Mouse (Mus musculus): ENCODE results near the gene Yrdc. TPM values are rescaled to one million over a fixed set of nuclear protein-coding genes. Genes with fewer than 3 reads are reported as not detected.

Yrdc gene
- polyA plus RNA-seq (2014; fragmentation: Nextera tagmentation; extraction: Ambion mirVana) = 45.0 and 50.9 TPM in 2 replicates

DNA sequence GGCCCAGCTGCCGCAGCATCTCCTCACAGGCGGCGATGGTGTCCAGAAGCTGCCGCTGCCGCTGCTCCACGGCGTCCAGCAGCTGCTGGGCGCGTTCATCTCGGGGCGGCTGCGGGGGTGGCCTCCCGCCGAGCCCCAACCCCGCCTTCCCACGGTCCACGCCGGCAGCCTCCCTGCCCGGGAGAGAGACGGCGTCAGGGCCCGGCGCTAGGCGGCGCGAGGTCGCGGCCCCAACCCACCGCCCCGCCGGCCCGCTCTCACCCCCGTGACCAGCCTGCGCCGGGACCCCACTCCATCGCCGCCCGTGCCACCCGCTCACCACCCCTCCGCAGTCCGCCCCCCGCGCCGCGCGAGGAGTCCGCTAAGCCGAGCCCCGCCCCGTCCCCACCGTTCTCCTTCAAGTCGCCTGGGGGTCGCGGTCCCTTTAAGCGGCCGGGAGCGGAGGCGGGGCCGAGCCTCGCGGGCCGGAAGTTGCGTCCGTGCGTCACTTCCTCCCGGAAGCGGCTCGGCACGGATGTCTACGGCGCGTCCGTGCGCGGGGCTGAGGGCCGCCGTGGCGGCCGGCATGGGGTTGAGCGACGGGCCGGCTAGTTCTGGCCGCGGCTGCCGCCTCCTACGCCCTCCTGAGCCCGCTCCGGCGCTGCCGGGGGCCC is at the start of gene Yrdc:
Gene Yrdc (plus strand): TSS at position 419 of the 653 bp plus-strand sequence.
- peak; percentile 98 for DNase-seq (ENCODE audit: low spot score)
- Histone ChIP-seq H3K36me3 (ENCODE audit: control insufficient read depth, insufficient read depth, low read length) (no peaks in the 10 kb centered on the region), H3K4me2 (ENCODE audit: low read depth, low read length, severe bottlenecking) (peak within 1 kb of the TSS; percentile 80), H3K27me3 (ENCODE audit: control insufficient read depth, insufficient read depth, low read length) (no peaks in the 10 kb centered on the region), H3K4me3 (ENCODE audit: low read depth, low read length) (peak within 1 kb of the TSS; percentile 99), H3K9me3 (ENCODE audit: control insufficient read depth, low read length) (no peaks in the 10 kb centered on the region), H3K4me1 (replicated peaks; ENCODE audit: control insufficient read depth, insufficient read depth, low read length) (peaks cover 16% of the 10 kb centered on the region; the same call in 1 of the 2 replicates), H3K9ac (ENCODE audit: low read length) (peak within 1 kb of the TSS; percentile 79), H3K27ac (ENCODE audit: low read depth, low read length) (peak within 1 kb of the TSS; percentile 90)
- peak; percentile 92 for ATAC-seq (replicated peaks; ENCODE audit: low FRiP score)
- WGBS = under 1% methylated on average over 75 of the region's 90 CpGs

DNA sequence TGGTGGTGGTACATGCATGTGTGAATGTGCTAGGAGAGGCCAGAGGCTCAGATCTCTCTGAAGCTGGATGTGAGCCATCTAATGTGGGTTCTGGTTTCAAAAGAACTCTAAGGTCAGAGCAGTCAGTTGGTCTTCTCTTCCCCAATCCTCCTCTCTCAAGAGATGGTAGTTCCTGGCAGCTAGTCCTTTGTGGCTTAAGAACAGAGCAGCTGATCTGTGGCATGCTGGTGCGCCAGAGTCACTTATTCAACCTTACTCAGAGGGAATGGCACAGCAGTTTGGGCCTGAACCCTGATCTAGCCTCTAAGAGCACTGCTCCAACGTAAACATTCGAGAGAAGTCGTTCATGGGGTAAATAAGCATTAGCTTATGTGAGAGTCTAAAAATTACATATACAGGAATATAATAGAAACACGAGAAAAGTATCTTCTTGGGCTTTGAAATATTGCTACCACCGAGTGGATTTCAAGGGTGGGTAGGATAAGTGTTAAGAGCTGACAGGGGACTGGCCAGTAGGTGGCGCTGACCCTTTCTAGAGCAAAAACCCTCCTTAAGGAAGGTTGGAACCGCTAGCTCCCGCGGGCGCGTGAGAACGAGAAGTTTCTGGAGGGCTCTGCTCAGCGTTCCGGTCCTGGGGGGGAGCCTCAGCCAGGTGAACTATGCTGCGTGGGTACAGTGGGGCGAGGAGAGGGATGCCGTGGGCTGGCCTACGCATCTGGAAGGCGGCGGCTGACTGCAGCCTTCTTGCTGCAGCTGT is 48.7 kb upstream of the Yrdc start, which contains the start of gene Mtf1:
Gene Mtf1 (plus strand): TSS at position 553 of the 757 bp plus-strand sequence.
- Histone ChIP-seq H3K4me2 (ENCODE audit: low read depth, low read length, severe bottlenecking) (peak within 1 kb of the TSS; percentile 82), H3K4me3 (ENCODE audit: low read depth, low read length) (peak within 1 kb of the TSS; percentile 72), H3K9me3 (ENCODE audit: control insufficient read depth, low read length) (no peaks in the 10 kb centered on the region), H3K4me1 (replicated peaks; ENCODE audit: control insufficient read depth, insufficient read depth, low read length) (no peaks in the 10 kb centered on the region; the same call in 1 of the 2 replicates), H3K9ac (ENCODE audit: low read length) (peak within 1 kb of the TSS; percentile 96), H3K27ac (ENCODE audit: low read depth, low read length) (peak within 1 kb of the TSS; percentile 94), H3K36me3 (ENCODE audit: control insufficient read depth, insufficient read depth, low read length) (no peaks in the 10 kb centered on the region; the same call in 1 of the 2 replicates), H3K27me3 (ENCODE audit: control insufficient read depth, insufficient read depth, low read length) (no peaks in the 10 kb centered on the region)
- WGBS = 3% methylated on average over 21 of the region's 21 CpGs
- peak; percentile 72 for ATAC-seq (replicated peaks; ENCODE audit: low FRiP score)
- DNase-seq (ENCODE audit: low spot score) = peak; percentile 93

- Histone ChIP-seq H3K4me2 (ENCODE audit: low read depth, low read length, severe bottlenecking) (peak overlapping the region; percentile 82), H3K27me3 (ENCODE audit: control insufficient read depth, insufficient read depth, low read length) (no peaks in the 10 kb centered on the region), H3K36me3 (ENCODE audit: control insufficient read depth, insufficient read depth, low read length) (no peaks in the 10 kb centered on the region; the same call in 1 of the 2 replicates), H3K4me1 (replicated peaks; ENCODE audit: control insufficient read depth, insufficient read depth, low read length) (no peaks in the 10 kb centered on the region; the same call in 1 of the 2 replicates), H3K9ac (ENCODE audit: low read length) (peak overlapping the region; percentile 96), H3K4me3 (ENCODE audit: low read depth, low read length) (peak overlapping the region; percentile 72), H3K9me3 (ENCODE audit: control insufficient read depth, low read length) (no peaks in the 10 kb centered on the region), H3K27ac (ENCODE audit: low read depth, low read length) (peak overlapping the region; percentile 94)
- peak; percentile 97 for DNase-seq (ENCODE audit: low spot score)
- peak; percentile 99 for ATAC-seq (replicated peaks; ENCODE audit: low FRiP score)
- WGBS = 2% methylated on average over 53 of the region's 53 CpGs
These were observed 47.9 kb upstream of the Yrdc start for GRCm38 (mm10) chr4:124802309-124803260.

DNA sequence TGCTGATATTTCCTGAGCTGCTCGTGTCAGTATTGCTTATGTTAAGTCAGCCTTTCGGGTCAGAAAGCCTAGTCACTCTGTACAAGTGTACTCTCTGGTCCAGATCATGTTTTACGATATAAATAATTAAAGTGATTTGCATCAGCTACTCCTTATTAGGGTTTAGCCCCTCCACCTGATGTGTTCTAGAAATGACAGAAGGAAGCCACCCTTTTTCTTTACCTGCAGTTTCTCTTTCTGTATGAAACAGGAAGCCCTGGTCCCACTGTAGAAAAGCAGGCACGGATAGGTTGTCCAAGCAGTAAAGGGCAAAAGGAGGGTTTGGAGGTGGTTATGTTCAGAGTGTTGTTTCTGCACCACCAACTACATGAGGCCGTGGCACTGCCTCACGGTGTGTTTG is 47.1 kb upstream of the Yrdc start:
- DNase-seq (ENCODE audit: low spot score) (no peak), ATAC-seq (replicated peaks; ENCODE audit: low FRiP score) (no peak)
- H3K9me3 ChIP-seq (ENCODE audit: control insufficient read depth, low read length) = no peaks in the 10 kb centered on the region
- H3K4me2 ChIP-seq (ENCODE audit: low read depth, low read length, severe bottlenecking) = peak overlapping the region; percentile 82
- H3K36me3 ChIP-seq (ENCODE audit: control insufficient read depth, insufficient read depth, low read length) = no peaks in the 10 kb centered on the region; the same call in 1 of the 2 replicates
- H3K4me3 ChIP-seq (ENCODE audit: low read depth, low read length) = peak overlapping the region; percentile 72; the same call in 1 of the 2 replicates
- no peak overlapping the region; the same call in 1 of the 2 replicates for H3K9ac ChIP-seq (ENCODE audit: low read length)
- H3K4me1 ChIP-seq (replicated peaks; ENCODE audit: control insufficient read depth, insufficient read depth, low read length) = no peaks in the 10 kb centered on the region; the same call in 1 of the 2 replicates
- WGBS = 82% methylated on average over 6 of the region's 6 CpGs
- no peak overlapping the region for H3K27ac ChIP-seq (ENCODE audit: low read depth, low read length)
- no peaks in the 10 kb centered on the region for H3K27me3 ChIP-seq (ENCODE audit: control insufficient read depth, insufficient read depth, low read length)

DNA sequence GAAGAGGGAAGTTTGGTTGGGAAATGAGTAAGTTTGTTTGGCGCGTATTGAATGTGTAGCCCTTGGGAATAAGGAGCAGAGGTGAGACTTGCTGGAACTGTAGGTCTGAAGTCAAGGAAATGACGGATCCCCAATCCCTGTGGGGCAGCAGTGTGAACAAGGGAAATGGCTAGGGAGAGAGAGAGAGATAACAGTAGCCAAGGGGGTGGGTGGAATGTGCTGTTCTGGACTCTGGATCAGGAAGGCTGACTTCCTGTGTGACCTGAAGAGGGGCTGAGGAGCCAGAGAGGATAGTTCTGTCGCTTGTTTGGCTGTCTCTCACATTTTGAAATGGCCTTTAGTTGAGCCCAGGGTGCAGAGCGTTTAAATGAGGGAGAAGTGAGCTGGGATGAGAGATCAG is 42.0 kb upstream of the Yrdc start:
- Histone ChIP-seq H3K9me3 (ENCODE audit: control insufficient read depth, low read length) (no peaks in the 10 kb centered on the region), H3K4me2 (ENCODE audit: low read depth, low read length, severe bottlenecking) (no peak overlapping the region), H3K36me3 (ENCODE audit: control insufficient read depth, insufficient read depth, low read length) (no peaks in the 10 kb centered on the region; the same call in 1 of the 2 replicates), H3K9ac (ENCODE audit: low read length) (no peak overlapping the region), H3K27ac (ENCODE audit: low read depth, low read length) (no peak overlapping the region), H3K4me3 (ENCODE audit: low read depth, low read length) (no peak overlapping the region), H3K27me3 (ENCODE audit: control insufficient read depth, insufficient read depth, low read length) (no peaks in the 10 kb centered on the region), H3K4me1 (replicated peaks; ENCODE audit: control insufficient read depth, insufficient read depth, low read length) (no peaks in the 10 kb centered on the region)
- DNase-seq (ENCODE audit: low spot score) = no peak
- WGBS = 89% methylated on average over 5 of the region's 5 CpGs
- ATAC-seq (replicated peaks; ENCODE audit: low FRiP score) = no peak

GRCm38 (mm10) chr4:124809136-124809883 is 41.2 kb upstream of the Yrdc start:
- DNase-seq (ENCODE audit: low spot score) (no peak), ATAC-seq (replicated peaks; ENCODE audit: low FRiP score) (no peak)
- no peaks in the 10 kb centered on the region for H3K9me3 ChIP-seq (ENCODE audit: control insufficient read depth, low read length)
- no peak overlapping the region for H3K4me2 ChIP-seq (ENCODE audit: low read depth, low read length, severe bottlenecking)
- H3K36me3 ChIP-seq (ENCODE audit: control insufficient read depth, insufficient read depth, low read length) = no peaks in the 10 kb centered on the region; the same call in 1 of the 2 replicates
- 82% methylated on average over 9 of the region's 9 CpGs for WGBS
- H3K9ac ChIP-seq (ENCODE audit: low read length) = no peak overlapping the region
- no peaks in the 10 kb centered on the region for H3K27me3 ChIP-seq (ENCODE audit: control insufficient read depth, insufficient read depth, low read length)
- H3K4me3 ChIP-seq (ENCODE audit: low read depth, low read length) = no peak overlapping the region
- H3K27ac ChIP-seq (ENCODE audit: low read depth, low read length) = no peak overlapping the region
- no peaks in the 10 kb centered on the region for H3K4me1 ChIP-seq (replicated peaks; ENCODE audit: control insufficient read depth, insufficient read depth, low read length)

DNA sequence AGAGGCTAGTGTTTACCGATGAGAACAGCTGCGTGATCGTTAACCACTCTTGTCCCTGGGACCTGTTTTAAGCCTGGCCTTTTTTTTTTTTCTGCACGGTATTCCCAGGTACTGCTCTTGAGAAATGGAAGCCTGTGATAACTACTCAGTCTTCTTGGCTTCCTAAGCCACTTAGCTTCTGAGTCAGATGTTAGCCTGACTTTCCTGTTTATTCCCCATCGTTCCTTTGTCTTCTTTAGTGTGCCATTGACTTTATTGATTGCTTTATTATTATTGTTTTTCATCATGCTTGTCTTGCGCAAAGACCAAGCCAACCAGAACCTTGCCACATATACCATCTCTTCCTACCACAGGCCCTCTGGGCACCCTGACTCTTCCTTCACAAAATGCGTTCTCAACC is 40.4 kb upstream of the Yrdc start:
- no peak overlapping the region for H3K4me2 ChIP-seq (ENCODE audit: low read depth, low read length, severe bottlenecking)

More for the DNA sequence above, 40.4 kb upstream of the Yrdc start:
- 86% methylated on average over 7 of the region's 7 CpGs for WGBS
- Histone ChIP-seq H3K4me3 (ENCODE audit: low read depth, low read length) (no peak overlapping the region), H3K36me3 (ENCODE audit: control insufficient read depth, insufficient read depth, low read length) (no peaks in the 10 kb centered on the region; the same call in 1 of the 2 replicates), H3K9ac (ENCODE audit: low read length) (no peak overlapping the region), H3K9me3 (ENCODE audit: control insufficient read depth, low read length) (no peaks in the 10 kb centered on the region), H3K4me1 (replicated peaks; ENCODE audit: control insufficient read depth, insufficient read depth, low read length) (no peaks in the 10 kb centered on the region), H3K27me3 (ENCODE audit: control insufficient read depth, insufficient read depth, low read length) (no peaks in the 10 kb centered on the region), H3K27ac (ENCODE audit: low read depth, low read length) (no peak overlapping the region)
- DNase-seq (ENCODE audit: low spot score) (no peak), ATAC-seq (replicated peaks; ENCODE audit: low FRiP score) (no peak)
